Mouse (Mus musculus) left cerebral cortex, adult 18-20 months (tissue): Measurements from ENCODE around the gene Nln. TPM values are rescaled to one million over a fixed set of nuclear protein-coding genes. Genes with fewer than 3 reads are reported as not detected.

Source experiments
- DNase-seq, 2 experiments: peaks; one replicate each; pipeline ENCODE4 v3.0.0; 2021 to 2022; ENCODE audit warnings: low spot score in 2 of 2, mixed read lengths in 1 of 2
- total RNA-seq, 2 experiments: library from RNA; stranded (reverse); gene quantifications; 2 replicates each; pipeline ENCODE4 v1.2.3; 2021

Gene Nln
- total RNA-seq, 2 experiments from 2014 or later, result 23.9 to 26.5 TPM

DNA sequence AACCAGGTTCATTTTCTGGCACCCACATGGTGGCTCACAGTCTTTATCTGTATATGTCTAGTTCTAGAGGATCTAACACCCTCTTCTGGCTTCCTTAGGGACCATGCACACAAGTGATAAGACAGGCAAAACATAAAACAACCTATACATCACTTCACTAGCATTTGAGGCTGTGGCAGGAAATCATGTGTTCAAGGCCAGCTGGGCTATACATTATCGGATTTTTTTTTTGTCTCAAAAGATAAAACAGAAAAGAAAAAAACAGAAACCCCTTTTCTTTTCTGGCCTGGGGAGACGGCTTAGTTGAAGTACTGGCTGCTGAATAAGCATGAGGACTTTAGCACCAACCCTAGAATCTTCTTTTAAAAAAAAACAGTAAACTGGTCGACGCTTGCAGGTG, 64.3 kb downstream of the Nln start:
- DNase-seq, result no peak

DNA sequence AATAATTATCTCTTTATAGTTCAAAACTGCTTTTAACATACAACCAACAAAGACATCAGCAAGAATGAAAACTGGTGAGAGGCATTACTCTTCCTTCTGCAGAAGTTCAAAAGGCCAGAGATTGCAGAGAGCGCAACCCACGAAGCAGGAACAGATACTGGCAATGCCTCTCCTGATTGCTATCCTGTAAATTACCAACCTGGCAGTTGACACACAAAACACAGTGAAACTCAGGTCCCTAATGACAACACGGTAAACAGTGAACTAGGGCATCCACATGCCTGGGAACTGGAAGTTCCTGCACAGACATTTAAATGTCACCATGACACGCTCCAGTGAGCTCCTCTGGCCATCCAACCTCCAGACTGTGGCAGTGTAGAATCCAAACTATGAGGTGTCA, 65.1 kb downstream of the Nln start:
- DNase-seq, result no peak

GRCm38 (mm10) chr13:104042738-104043137, 66.7 kb downstream of the Nln start:
- no peak for DNase-seq

DNA sequence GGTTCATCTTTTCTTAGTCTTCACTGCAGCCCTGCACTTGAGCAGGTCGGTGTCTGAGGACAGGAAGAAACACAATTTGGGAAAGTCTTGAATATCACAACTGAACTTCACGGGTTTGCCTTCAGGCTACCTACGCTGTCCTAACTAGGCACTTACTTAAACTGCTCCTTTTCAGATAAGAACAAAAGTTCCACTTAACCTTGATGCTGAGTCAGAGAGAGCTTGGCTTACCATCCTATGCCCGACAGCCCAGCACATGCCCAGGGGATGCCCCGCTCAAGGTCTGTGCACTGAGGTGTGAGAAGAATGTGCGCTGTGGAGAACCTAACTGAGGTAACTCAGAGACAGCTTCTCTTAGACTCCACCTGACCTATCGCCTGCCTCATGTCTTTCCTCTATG, 67.9 kb downstream of the Nln start:
- no peak for DNase-seq

DNA sequence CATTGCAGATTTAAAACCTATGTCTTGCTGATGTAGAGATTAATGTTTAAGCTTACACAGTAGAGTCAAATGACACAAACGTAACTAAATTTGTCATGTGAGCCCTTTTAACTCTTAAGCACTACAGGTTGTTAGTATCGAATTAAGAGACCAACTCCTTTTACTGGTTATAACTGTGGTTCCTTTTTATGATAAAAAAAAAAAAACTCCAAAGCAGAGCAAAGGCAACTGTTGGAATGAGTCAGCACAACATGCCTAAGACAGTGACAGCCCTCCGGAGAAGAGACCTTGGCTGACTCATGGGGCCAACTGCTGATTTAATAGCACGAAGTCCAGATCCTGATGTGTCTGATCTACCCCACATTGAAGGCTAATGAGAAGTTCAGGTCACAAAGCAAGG, 68.5 kb downstream of the Nln start:
- DNase-seq, result no peak

DNA sequence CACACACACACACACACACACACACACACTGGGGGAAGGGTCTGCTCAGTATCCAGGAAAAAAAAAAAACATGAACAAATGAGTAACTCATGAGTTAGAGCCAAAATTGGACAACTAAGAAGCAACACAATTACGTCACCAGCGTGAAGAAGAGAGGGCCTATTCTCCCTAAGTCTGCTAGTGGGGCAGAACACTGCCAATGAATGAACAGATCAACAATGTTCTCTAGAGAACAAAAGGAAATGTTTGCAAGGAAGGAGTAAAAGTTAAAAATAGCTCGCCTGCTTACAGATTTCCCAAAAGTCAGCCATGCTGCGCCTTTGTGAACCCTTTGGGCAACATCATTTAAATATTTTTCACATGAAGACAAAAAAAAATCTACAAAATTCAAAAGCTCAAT, 69.6 kb downstream of the Nln start:
- no peak for DNase-seq

DNA sequence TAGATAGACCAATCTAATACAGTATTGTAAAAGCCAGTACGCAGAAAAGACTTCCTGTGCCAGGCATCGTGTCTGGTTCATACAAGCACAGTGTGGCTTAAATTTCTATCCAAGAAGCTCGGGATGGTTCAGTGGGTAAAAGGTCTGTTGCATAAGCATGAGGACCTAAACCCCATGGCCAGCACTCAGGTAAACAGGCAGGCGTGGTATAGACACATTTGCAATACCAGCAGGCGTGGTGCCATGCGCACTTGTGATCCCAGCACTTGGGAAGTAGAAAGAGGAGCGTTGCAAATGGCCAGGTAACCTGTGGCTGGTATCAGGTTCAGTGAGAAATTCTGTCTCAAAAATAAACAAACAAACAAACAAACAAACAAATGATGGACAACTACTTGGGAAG, 70.5 kb downstream of the Nln start:
- no peak for DNase-seq

- no peak for DNase-seq
Observed at GRCm38 (mm10) chr13:104038358-104038757, 71.1 kb downstream of the Nln start.

DNA sequence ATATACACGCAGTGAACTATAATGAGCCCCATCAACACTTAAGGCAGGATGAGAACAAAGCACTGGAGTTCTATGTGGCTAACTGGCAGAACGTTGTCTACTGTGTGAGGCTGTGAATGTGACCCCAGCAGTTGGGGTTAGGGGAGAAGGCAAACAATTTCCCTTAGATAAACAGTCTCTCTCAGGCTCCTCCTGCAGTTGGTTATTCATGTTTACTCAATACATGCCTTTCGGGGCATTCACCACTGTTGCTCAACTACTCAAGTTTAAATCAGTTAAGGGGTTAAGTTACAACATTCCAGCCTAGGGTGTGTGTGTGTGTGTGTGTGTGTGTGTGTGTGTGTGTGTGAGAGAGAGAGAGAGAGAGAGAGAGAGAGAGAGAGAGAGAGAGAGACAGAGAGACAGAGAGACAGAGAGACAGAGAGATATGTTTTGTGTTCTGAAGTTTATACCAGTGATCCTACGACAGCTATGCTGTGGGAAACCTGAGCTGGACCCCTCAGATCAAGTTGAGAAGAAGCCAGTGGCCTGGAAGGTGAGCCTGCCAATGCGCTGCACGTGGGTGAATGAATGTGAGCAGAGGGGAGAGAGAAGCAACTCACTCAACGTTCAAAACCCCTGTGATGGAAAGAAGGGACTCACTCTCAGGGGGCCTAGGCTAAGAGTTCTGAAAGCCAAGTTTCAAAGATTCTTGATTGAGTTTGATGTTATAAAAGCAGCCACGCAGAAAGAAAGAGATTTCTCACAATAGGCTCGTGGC, 71.7 kb downstream of the Nln start:
- DNase-seq, result no peak

GRCm38 (mm10) chr13:104036494-104037290, 72.7 kb downstream of the Nln start:
- DNase-seq, result no peak

DNA sequence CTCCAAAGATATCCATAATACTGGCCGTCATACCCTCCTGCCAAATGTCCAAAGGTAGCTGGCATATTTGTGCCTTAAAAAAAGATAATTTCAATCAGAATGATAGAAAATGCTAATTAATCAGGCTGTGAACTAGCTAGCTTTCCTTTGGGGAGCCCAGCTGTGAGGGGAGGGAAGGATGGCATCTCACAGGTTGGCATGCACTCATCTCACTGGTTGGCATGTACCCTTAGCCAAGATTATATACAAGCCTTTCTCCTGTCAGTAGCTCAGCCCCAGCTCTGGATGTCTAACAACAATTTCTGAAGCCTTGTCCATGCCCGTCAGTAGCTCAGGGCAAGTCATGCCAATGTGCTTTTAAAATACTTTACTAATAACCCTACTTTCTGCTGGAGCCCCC, 73.8 kb downstream of the Nln start:
- DNase-seq, result no peak

- DNase-seq, result no peak
Observed at GRCm38 (mm10) chr13:104034854-104035253, 74.6 kb downstream of the Nln start.

GRCm38 (mm10) chr13:104032620-104033133, 76.7 kb downstream of the Nln start:
- DNase-seq, result no peak

DNA sequence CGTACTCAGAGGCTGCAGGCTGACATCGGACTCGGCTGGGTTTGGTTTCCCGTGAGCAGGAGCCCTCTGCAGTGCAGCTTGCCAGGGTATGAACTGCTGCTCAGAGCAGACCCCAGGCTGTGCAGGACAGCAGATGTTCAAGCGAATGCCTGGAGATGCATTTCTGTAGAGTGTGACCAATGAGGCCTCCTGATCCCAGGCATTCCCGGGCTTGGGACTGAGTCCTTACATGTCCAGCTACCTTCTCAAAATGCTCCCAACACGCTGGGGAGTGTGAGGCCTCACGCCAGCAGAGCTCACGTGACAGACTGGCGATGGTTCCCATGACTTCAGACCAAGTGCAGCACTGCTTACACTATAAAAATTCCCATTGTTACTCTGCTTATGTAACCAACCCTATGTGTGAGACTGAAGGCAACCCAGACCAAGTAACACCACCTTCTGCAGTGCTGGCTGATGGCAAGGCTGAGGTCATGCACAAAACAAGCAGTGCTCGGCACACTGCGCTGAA, 77.5 kb downstream of the Nln start:
- DNase-seq, result no peak

GRCm38 (mm10) chr13:104030956-104031355, 78.5 kb downstream of the Nln start:
- DNase-seq, result no peak

- no peak for DNase-seq
Observed at GRCm38 (mm10) chr13:104029511-104029910, 79.9 kb downstream of the Nln start.

DNA sequence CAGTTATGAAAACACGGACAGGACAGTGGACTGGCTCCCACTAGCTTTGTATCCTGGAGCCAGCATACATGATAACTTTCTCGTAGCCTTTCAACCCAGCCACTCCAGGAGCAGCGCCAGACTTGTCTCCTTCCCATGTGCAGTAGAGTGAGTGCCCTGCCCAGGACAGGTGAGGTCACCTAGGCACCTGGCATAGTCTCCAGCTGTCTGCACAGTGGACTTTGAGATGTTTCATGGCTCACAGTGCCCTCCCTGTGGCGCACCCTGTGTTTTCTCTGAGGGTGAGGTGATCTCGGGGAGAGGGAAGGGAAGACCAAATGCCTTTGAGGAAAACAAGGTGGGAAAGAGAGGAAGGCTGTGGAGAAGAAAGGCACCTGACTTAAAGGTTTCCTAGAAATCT, 80.3 kb downstream of the Nln start:
- DNase-seq, result no peak

DNA sequence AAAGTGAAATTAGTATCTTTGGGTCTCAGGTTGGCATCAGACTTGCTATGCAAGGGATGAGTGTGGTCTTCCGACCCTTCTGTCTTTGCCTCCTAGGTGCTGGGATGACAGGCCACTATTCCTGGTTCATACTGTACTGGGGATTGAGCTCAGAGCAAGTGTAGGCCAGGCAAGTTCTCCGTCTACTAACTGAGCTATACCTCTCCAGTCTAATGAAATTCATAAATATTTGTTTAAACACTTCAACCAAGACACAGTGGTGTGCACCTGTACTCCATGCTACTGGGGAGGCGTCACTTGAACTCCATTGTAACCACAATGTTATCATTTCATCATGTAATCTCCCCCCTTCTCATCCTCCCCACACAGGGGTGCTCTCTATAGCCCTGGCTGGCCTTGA, 82.9 kb downstream of the Nln start:
- DNase-seq, result no peak

- DNase-seq, result no peak
Observed at GRCm38 (mm10) chr13:104025710-104025995, 83.8 kb downstream of the Nln start.

DNA sequence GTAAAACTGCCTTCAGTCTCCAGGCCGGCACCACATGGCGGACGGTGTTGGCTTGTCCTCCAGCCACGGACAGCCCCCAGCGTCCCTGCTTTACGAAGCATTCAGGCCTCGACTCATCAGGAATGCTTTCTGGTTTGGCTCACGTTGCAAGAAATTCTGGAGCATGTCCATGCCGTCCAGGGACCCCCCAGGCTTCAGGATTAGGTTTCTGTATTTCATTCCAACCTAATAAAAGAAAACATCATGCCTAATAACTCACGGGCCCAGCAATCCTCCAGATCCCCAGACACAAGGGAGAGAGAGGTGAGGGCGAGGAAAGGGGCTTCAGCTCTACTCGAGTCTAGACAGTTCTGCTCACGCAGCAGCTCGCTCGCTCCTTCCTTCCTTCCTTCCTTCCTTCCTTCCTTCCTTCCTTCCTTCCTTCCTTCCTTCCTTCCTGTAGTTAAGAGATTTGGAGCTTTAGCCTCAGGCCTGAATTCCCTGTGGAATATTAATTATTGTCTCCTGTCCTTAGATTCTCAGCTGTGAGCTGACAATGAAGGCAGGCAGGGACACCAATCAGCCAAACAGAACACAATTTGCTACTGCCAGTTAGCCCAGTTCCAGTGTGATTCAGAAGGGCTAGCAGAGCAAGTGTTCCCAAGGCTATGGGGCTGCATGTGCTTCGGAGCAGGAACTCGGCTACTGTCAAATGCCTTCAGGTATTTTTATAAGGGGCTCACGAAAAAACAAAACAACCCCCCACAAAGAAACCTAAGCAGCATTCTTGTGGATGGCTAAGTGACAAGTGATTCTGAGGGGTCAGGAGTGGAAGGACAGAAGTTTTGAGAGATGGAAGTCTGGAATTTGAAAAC, 84.3 kb downstream of the Nln start:
- no peak for DNase-seq

DNA sequence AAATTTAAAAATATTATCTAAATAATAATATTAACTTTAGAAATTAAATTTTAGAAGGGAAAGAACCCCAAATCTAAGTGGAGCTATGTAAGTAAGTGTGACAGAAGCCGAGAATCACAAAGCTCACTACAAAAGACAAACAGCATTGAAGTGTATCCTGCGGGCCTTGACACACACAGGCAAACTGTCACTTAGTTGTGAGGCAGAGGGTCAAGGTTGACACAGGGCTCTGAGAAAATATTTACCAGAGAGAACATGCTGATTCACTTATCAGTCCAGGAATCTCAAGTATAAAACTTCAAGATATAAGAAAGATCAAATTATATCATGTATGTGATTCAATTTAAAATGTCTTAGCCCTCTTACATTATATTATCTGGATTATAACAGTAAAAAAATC, 85.1 kb downstream of the Nln start:
- no peak for DNase-seq
